Mouse (Mus musculus) limb, embryonic 10.5 days (tissue): ENCODE data around the gene Ttc6. TPM values are rescaled to one million over a fixed set of nuclear protein-coding genes. Genes with fewer than 3 reads are reported as not detected.

Source experiments
- polyA plus RNA-seq: library from polyadenylated mRNA; unstranded; fragments of >200 nt; fragmentation: Nextera tagmentation; extraction: Ambion mirVana; gene quantifications from 2 replicates; pipeline ENCODE4 v1.2.1, GENCODE M21; 2016

Gene Ttc6
- polyA plus RNA-seq, 1 experiment from 2014 or later: 0.05 TPM

Other genes starting within 250 kb of the Ttc6 start
- gene Foxa1, start 17.2 kb upstream of the Ttc6 start, polyA plus RNA-seq: 0.08 TPM in 1 of 2 replicates, not detected in the other